Mouse (Mus musculus) ES-E14 (cell line): Measurements from ENCODE around the gene Triap1. TPM values are rescaled to one million over a fixed set of nuclear protein-coding genes. Genes with fewer than 3 reads are reported as not detected.
A peak's percentile ranks its signal among the peaks of the same experiment; 100 is the strongest.

Source experiments
- DNase-seq: peaks from one replicate; pipeline ENCODE4 v3.0.0-alpha.2; 2013; ENCODE audit warnings: low read depth, low spot score
- H3K27ac ChIP-seq: 2 replicates; pipeline ENCODE4 v1.5.1; 2012; ENCODE audit warnings: low read depth, mild to moderate bottlenecking, low read length, moderate library complexity, mixed read lengths; ENCODE audit not compliant: poor library complexity, insufficient read depth, severe bottlenecking
- H3K36me3 ChIP-seq: 2 replicates; pipeline ENCODE4 v1.6.1; 2012; ENCODE audit warnings: mild to moderate bottlenecking, low read length, moderate library complexity, mixed read lengths; ENCODE audit not compliant: control insufficient read depth, poor library complexity, insufficient read depth, severe bottlenecking
- H3K4me1 ChIP-seq, 2 experiments: fragments of 150-350 bp in 1 of 2; sonication (generic) in 1 of 2; 2 replicates each; pipeline ENCODE4 v1.6.1; 2012; ENCODE audit warnings: low read length in 2 of 2, mild to moderate bottlenecking in 1 of 2, mixed read lengths in 1 of 2; ENCODE audit not compliant: control insufficient read depth in 2 of 2, insufficient read depth in 2 of 2, poor library complexity in 1 of 2
- H3K4me3 ChIP-seq, 2 experiments: fragments of 150-350 bp in 1 of 2; sonication (generic) in 1 of 2; 2 replicates each; pipeline ENCODE4 v1.5.1; 2012; ENCODE audit warnings: low read length in 2 of 2, low read depth in 1 of 2, mild to moderate bottlenecking in 1 of 2, mixed read lengths in 1 of 2; ENCODE audit not compliant: insufficient read depth in 1 of 2, poor library complexity in 1 of 2, severe bottlenecking in 1 of 2
- H3K9ac ChIP-seq: 2 replicates; pipeline ENCODE4 v1.6.1; 2012; ENCODE audit warnings: low read depth, mild to moderate bottlenecking, low read length, mixed read lengths; ENCODE audit not compliant: poor library complexity, insufficient read depth, severe bottlenecking
- H3K9me3 ChIP-seq: fragments of 150-350 bp; sonication (generic); 2 replicates; pipeline ENCODE4 v1.6.1; 2012; ENCODE audit warnings: low read depth, mild to moderate bottlenecking, low read length; ENCODE audit not compliant: control insufficient read depth, insufficient read depth
- CHD2 ChIP-seq: IDR thresholded peaks from 2 replicates; pipeline ENCODE4 v1.6.1; 2014; ENCODE audit warnings: mild to moderate bottlenecking, low read depth, low read length, inconsistent platforms
- HCFC1 ChIP-seq: IDR thresholded peaks from 2 replicates; pipeline ENCODE4 v1.6.1; 2012; ENCODE audit warnings: low read length, inconsistent platforms, borderline replicate concordance; ENCODE audit not compliant: insufficient read depth
- MAFK ChIP-seq: IDR thresholded peaks from 2 replicates; pipeline ENCODE4 v1.6.1; 2014; ENCODE audit warnings: mild to moderate bottlenecking, low read depth, low read length, inconsistent platforms; ENCODE audit not compliant: insufficient read depth
- ZC3H11A ChIP-seq: IDR thresholded peaks from 2 replicates; pipeline ENCODE4 v1.6.1; 2012; ENCODE audit warnings: low read depth, mild to moderate bottlenecking, inconsistent platforms, low read length, borderline replicate concordance
- ZNF384 ChIP-seq: IDR thresholded peaks from 2 replicates; pipeline ENCODE4 v1.6.1; 2012; ENCODE audit warnings: low read depth, low read length, inconsistent platforms
- in situ Hi-C, 2 experiments: fragments of 600-800 bp; cut with MboI; formaldehyde crosslinking; loops; one replicate each; pipeline ENCODE4 v1.15.1; 2025; ENCODE audit warnings: low sequenced_read_pairs in 2 of 2, inconsistent platforms in 1 of 2; ENCODE audit not compliant: unreplicated experiment in 2 of 2
- total RNA-seq: library from RNA; depleted of rRNA; stranded (reverse); fragments of 300-350 nt; gene quantifications from 2 replicates; pipeline ENCODE4 v1.2.3, GENCODE M21; 2012

Triap1 gene
- total RNA-seq, 1 experiment = 30.7 TPM

DNA sequence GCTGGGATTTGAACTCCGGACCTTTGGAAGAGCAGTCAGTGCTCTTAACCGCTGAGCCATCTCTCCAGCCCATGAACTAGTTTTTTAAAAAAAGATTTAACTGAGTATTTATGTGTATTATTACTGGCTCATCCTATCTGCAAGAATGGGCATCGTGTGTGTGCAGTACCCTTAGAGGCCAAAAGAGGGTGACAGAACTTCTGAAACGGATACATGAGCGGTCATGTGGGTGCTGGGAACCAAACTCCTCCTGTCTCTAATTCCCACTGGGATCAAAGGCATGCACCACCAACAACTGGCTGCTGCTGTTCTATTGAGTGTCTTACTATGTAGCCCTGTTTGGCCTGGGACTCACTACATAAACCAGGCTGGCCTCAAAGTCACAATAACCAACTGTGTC, 10.3 kb downstream of the Triap1 start:
- in situ Hi-C loops = loop anchor here in 1 of 2 experiments (10.0 kb wide), 1 partner anchor 93 kb away; no protein-coding TSS in a partner anchor
- TF ChIP-seq HCFC1 (no peak), ZC3H11A (no peak), MAFK (no peak), ZNF384 (no peak), CHD2 (no peak)
- Histone ChIP-seq H3K9ac (no peak overlapping the region), H3K9me3 (no peaks in the 10 kb centered on the region), H3K4me1 (peaks cover 0 to 6% of the 10 kb centered on the region in 2 experiments; a peak in 1 of 4 replicates), H3K4me3 (no peak overlapping the region), H3K27ac (no peak overlapping the region), H3K36me3 (peaks cover 3% of the 10 kb centered on the region; the same call in 1 of the 2 replicates)
- no peak for DNase-seq

DNA sequence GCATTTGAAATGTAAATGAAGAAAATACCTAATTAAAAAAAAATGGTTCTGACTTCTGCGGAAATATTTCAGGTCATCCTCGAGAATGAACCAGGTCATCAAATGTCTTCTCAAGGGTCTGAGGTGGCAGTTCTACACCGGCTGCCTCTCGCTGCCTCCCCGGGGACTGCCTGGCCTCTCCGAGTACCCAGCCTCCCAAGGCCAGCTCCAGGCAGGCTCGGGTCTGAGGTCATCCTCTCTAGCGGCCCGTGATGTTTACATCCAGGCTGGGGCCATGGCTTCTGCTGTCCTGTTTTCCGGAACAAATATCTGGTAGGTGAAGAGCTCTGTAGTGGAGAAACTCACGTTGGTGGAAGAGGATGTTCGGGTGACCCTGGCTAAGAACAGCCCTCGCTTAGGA, 14.0 kb downstream of the Triap1 start:
- no peak for TF ChIP-seq ZNF384
- TF ChIP-seq CHD2 = no peak
- TF ChIP-seq MAFK = no peak
- no peak for TF ChIP-seq ZC3H11A
- DNase-seq = no peak
- in situ Hi-C loops = loop anchor here in 1 of 2 experiments (10.0 kb wide), 1 partner anchor 90 kb away; no protein-coding TSS in a partner anchor

DNA sequence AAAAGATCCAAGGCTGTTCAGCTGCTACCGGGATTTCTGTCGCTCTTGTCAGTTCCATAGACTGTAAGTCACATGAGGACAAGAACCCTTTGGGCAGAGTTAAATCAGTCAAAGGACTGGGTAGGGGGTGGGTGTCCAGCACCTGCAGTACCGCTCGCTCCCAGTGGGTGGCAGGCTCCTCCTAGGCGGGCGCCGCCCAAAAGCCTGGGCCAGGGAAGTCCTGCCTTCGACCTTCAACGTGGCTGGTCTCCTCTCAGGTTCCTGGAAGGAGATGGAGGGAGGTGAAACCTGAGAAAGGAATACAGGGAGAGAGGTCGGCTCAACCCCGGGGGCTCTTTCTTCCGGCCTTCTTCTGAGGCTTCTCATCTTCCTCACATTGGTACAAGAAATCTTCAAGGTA, 17.8 kb downstream of the Triap1 start:
- in situ Hi-C loops = loop anchor here in 1 of 2 experiments (10.0 kb wide), 1 partner anchor 86 kb away; no protein-coding TSS in a partner anchor
- 0 out of 4 replicates have a peak overlapping the region, but pooled peaks of 1 of the 2 experiments have one; percentile 1 for H3K4me3 ChIP-seq
- peak; percentile 86 for DNase-seq

More for the DNA sequence above, 14.0 kb downstream of the Triap1 start:
- H3K4me1 ChIP-seq = peaks cover 3 to 9% of the 10 kb centered on the region in 2 experiments
- no peaks in the 10 kb centered on the region for H3K9me3 ChIP-seq
- no peak overlapping the region for H3K27ac ChIP-seq
- no peak overlapping the region for H3K9ac ChIP-seq
- no peaks in the 10 kb centered on the region for H3K36me3 ChIP-seq
- H3K4me3 ChIP-seq = no peak overlapping the region

DNA sequence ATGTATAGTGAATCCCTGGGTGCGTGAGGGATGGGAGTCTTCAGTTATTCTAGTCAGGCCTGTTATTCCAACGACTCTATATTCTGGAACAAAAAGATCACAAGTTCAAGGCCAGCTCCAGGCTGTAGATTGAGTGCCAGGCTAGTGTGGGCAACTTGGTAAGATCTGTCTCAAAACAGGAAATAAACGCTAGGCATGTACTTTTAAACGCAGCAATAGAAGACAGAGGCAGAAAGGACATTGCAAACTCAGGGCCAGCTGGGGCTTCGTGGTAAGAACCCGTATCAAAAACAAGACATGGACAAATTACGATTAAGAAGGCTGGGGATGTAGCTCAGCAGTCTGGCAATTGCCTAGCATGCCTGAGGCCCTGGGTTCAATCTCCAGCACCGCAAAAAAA, 18.4 kb downstream of the Triap1 start:
- no peak overlapping the region; the same call in 1 of the 2 replicates for H3K27ac ChIP-seq
- H3K4me3 ChIP-seq = 0 out of 4 replicates have a peak overlapping the region, but pooled peaks of 1 of the 2 experiments have one; percentile 1
- no peak for TF ChIP-seq MAFK
- no peaks in the 10 kb centered on the region for H3K36me3 ChIP-seq
- DNase-seq = no peak
- H3K4me1 ChIP-seq = peaks cover 3 to 22% of the 10 kb centered on the region in 2 experiments
- no peaks in the 10 kb centered on the region for H3K9me3 ChIP-seq
- H3K9ac ChIP-seq = peak overlapping the region; percentile 19; the same call in 1 of the 2 replicates
- in situ Hi-C loops = loop anchor here in 1 of 2 experiments (10.0 kb wide), 1 partner anchor 85 kb away; no protein-coding TSS in a partner anchor

More for the DNA sequence above, 17.8 kb downstream of the Triap1 start:
- no peak overlapping the region for H3K9ac ChIP-seq
- peaks cover 3 to 22% of the 10 kb centered on the region in 2 experiments for H3K4me1 ChIP-seq
- TF ChIP-seq HCFC1 = 0 out of 2 replicates have a peak, but pooled peaks have one; percentile 22
- TF ChIP-seq CHD2 = 0 out of 2 replicates have a peak, but pooled peaks have one; percentile 13
- no peak for TF ChIP-seq ZNF384
- TF ChIP-seq ZC3H11A = peak; percentile 41; the same call in 1 of the 2 replicates
- H3K9me3 ChIP-seq = no peaks in the 10 kb centered on the region
- H3K36me3 ChIP-seq = no peaks in the 10 kb centered on the region
- H3K27ac ChIP-seq = no peak overlapping the region; the same call in 1 of the 2 replicates
